Mouse (Mus musculus) erythroblast, embryonic 14.5 days (primary cell): Measurements from ENCODE around the gene Pfdn5. TPM values are rescaled to one million over a fixed set of nuclear protein-coding genes. Genes with fewer than 3 reads are reported as not detected.

Experiments
- H3K27me3 ChIP-seq: 2 replicates; pipeline ENCODE4 v1.6.1; 2012; ENCODE audit warnings: inconsistent platforms; ENCODE audit not compliant: control insufficient read depth
- H3K36me3 ChIP-seq: 2 replicates; pipeline ENCODE4 v1.6.1; 2012; ENCODE audit warnings: mild to moderate bottlenecking, inconsistent platforms; ENCODE audit not compliant: control insufficient read depth
- H3K4me1 ChIP-seq: 2 replicates; pipeline ENCODE4 v1.6.1; 2012; ENCODE audit warnings: inconsistent platforms; ENCODE audit not compliant: control insufficient read depth
- H3K4me3 ChIP-seq: replicated peaks from 2 replicates; pipeline ENCODE3; 2012; ENCODE audit warnings: moderate library complexity, mild to moderate bottlenecking, inconsistent platforms
- H3K9me3 ChIP-seq: 2 replicates; pipeline ENCODE4 v1.6.1; 2012; ENCODE audit warnings: low read length, inconsistent platforms, mixed read lengths; ENCODE audit not compliant: control insufficient read depth
- GATA1 ChIP-seq: IDR thresholded peaks from 2 replicates; pipeline ENCODE4 v1.6.1; 2012; ENCODE audit warnings: low read length, inconsistent platforms, mixed read lengths
- TAL1 ChIP-seq: IDR thresholded peaks from 3 replicates; pipeline ENCODE4 v1.6.1; 2012; ENCODE audit warnings: low read length, inconsistent platforms, mixed read lengths
- polyA plus RNA-seq: library from polyadenylated mRNA; stranded (reverse); fragments of >175 nt; gene quantifications from 2 replicates; pipeline ENCODE4 v1.2.3, GENCODE M21; 2012

Gene Pfdn5
- polyA plus RNA-seq, 1 experiment, result 3.3 TPM

- TF ChIP-seq GATA1 (no peak), TAL1 (no peak)
- Histone ChIP-seq H3K4me3 (peak within 1 kb of the TSS; percentile 95), H3K27me3 (peaks cover 25% of the 10 kb centered on the region), H3K4me1 (peaks cover 30% of the 10 kb centered on the region), H3K9me3 (no peaks in the 10 kb centered on the region; the same call in 1 of the 2 replicates), H3K36me3 (peaks cover 32% of the 10 kb centered on the region)
These were observed 24.4 kb downstream of the Pfdn5 start, which contains the start of gene Aaas for GRCm38 (mm10) chr15:102350138-102350941. Gene Aaas (minus strand): TSS chr15:102350771.

- H3K27me3 ChIP-seq, result peaks cover 30% of the 10 kb centered on the region
- peak overlapping the region; percentile 95 for H3K4me3 ChIP-seq
- H3K36me3 ChIP-seq, result peaks cover 26% of the 10 kb centered on the region
- peaks cover 32% of the 10 kb centered on the region for H3K4me1 ChIP-seq
- H3K9me3 ChIP-seq, result peaks cover 4% of the 10 kb centered on the region; the same call in 1 of the 2 replicates
- TF ChIP-seq GATA1, result no peak
- TF ChIP-seq TAL1, result no peak
These were observed 25.0 kb downstream of the Pfdn5 start for GRCm38 (mm10) chr15:102350942-102351291.

- Histone ChIP-seq H3K36me3 (peaks cover 13% of the 10 kb centered on the region), H3K27me3 (peaks cover 43% of the 10 kb centered on the region), H3K4me3 (no peak overlapping the region), H3K4me1 (peaks cover 30% of the 10 kb centered on the region), H3K9me3 (peaks cover 6% of the 10 kb centered on the region; the same call in 1 of the 2 replicates)
- TF ChIP-seq GATA1, result no peak
- TF ChIP-seq TAL1, result no peak
These were observed 26.3 kb downstream of the Pfdn5 start for GRCm38 (mm10) chr15:102352177-102352576.

- Histone ChIP-seq H3K4me1 (peaks cover 27% of the 10 kb centered on the region), H3K27me3 (peaks cover 61% of the 10 kb centered on the region), H3K4me3 (no peak overlapping the region)
These were observed 28.1 kb downstream of the Pfdn5 start for GRCm38 (mm10) chr15:102353986-102354385.

GRCm38 (mm10) chr15:102355134-102355870 lies 29.4 kb downstream of the Pfdn5 start:
- Histone ChIP-seq H3K4me1 (peaks cover 17% of the 10 kb centered on the region), H3K27me3 (peaks cover 74% of the 10 kb centered on the region), H3K4me3 (peak overlapping the region; percentile 45)

More at GRCm38 (mm10) chr15:102353986-102354385, 28.1 kb downstream of the Pfdn5 start:
- no peak for TF ChIP-seq TAL1
- no peak for TF ChIP-seq GATA1
- peaks cover under 1% of the 10 kb centered on the region for H3K36me3 ChIP-seq
- H3K9me3 ChIP-seq, result peaks cover 6% of the 10 kb centered on the region; the same call in 1 of the 2 replicates

GRCm38 (mm10) chr15:102355871-102356441 lies 30.0 kb downstream of the Pfdn5 start:
- Histone ChIP-seq H3K4me3 (peak overlapping the region; percentile 45), H3K27me3 (peaks cover 79% of the 10 kb centered on the region), H3K36me3 (no peaks in the 10 kb centered on the region), H3K9me3 (peaks cover 6% of the 10 kb centered on the region; the same call in 1 of the 2 replicates), H3K4me1 (peaks cover 17% of the 10 kb centered on the region)
- TF ChIP-seq GATA1, result no peak
- no peak for TF ChIP-seq TAL1

More at GRCm38 (mm10) chr15:102355134-102355870, 29.4 kb downstream of the Pfdn5 start:
- Histone ChIP-seq H3K36me3 (no peaks in the 10 kb centered on the region), H3K9me3 (peaks cover 6% of the 10 kb centered on the region; the same call in 1 of the 2 replicates)
- TF ChIP-seq GATA1, result no peak
- no peak for TF ChIP-seq TAL1

GRCm38 (mm10) chr15:102356501-102357325 lies 30.8 kb downstream of the Pfdn5 start:
- H3K4me1 ChIP-seq, result peaks cover 11% of the 10 kb centered on the region
- H3K27me3 ChIP-seq, result peaks cover 82% of the 10 kb centered on the region
- TF ChIP-seq GATA1, result no peak
- no peak for TF ChIP-seq TAL1
- H3K36me3 ChIP-seq, result no peaks in the 10 kb centered on the region
- H3K9me3 ChIP-seq, result peaks cover 6% of the 10 kb centered on the region; the same call in 1 of the 2 replicates
- no peak overlapping the region for H3K4me3 ChIP-seq

- TF ChIP-seq TAL1 (no peak), GATA1 (no peak)
- peaks cover 89% of the 10 kb centered on the region for H3K27me3 ChIP-seq
These were observed 32.2 kb downstream of the Pfdn5 start for GRCm38 (mm10) chr15:102358126-102358525.

More at GRCm38 (mm10) chr15:102358126-102358525, 32.2 kb downstream of the Pfdn5 start:
- no peak overlapping the region for H3K4me3 ChIP-seq
- peaks cover 11% of the 10 kb centered on the region for H3K4me1 ChIP-seq
- H3K9me3 ChIP-seq, result peaks cover 6% of the 10 kb centered on the region; the same call in 1 of the 2 replicates
- no peaks in the 10 kb centered on the region for H3K36me3 ChIP-seq
